Mouse (Mus musculus) lung, postnatal 4 days (tissue): ENCODE measurements around the gene Slc22a4.
"Not testable (repeated sequence)": the region's sequence is repeated elsewhere in the genome, so short reads cannot be mapped to it uniquely, and the experiment has no call there.

Experiments used
- DNase-seq, 2 experiments: peaks; one replicate each; pipeline ENCODE4 v3.0.0; 2021

Slc22a4 gene

GRCm38 (mm10) chr11:54004221-54004620, 23.7 kb downstream of the Slc22a4 start:
- peak; percentile 29 to 44 for DNase-seq

- DNase-seq = peak; percentile 54 to 73
Measured at GRCm38 (mm10) chr11:54002761-54003717, 24.9 kb downstream of the Slc22a4 start.

GRCm38 (mm10) chr11:54002147-54002760, 25.6 kb downstream of the Slc22a4 start:
- peak; percentile 49 to 72 for DNase-seq

- no peak for DNase-seq
Measured at GRCm38 (mm10) chr11:53997661-53998060, 30.2 kb downstream of the Slc22a4 start.

GRCm38 (mm10) chr11:53992264-53992663, 35.6 kb downstream of the Slc22a4 start:
- no peak for DNase-seq

GRCm38 (mm10) chr11:53989232-53989631, 38.7 kb downstream of the Slc22a4 start:
- DNase-seq = no peak

- no peak for DNase-seq
Measured at GRCm38 (mm10) chr11:53988081-53988480, 39.8 kb downstream of the Slc22a4 start.

GRCm38 (mm10) chr11:53981396-53981795, 46.5 kb downstream of the Slc22a4 start:
- DNase-seq = no peak

GRCm38 (mm10) chr11:53979788-53980621, 47.9 kb downstream of the Slc22a4 start, which contains the start of gene Slc22a21:
TSS of gene Slc22a21 (minus strand) at chr11:53980332.
- DNase-seq = peak; percentile 86 to 87

GRCm38 (mm10) chr11:53979456-53979787, 48.5 kb downstream of the Slc22a4 start:
- not testable (repeated sequence) for DNase-seq

- no peak for DNase-seq
Measured at GRCm38 (mm10) chr11:53977672-53978071, 50.2 kb downstream of the Slc22a4 start.

- DNase-seq = no peak
Measured at GRCm38 (mm10) chr11:53975559-53975958, 52.3 kb downstream of the Slc22a4 start.

- peak in 1 of 2 experiments; percentile 5 for DNase-seq
Measured at GRCm38 (mm10) chr11:53958984-53959383, 68.9 kb downstream of the Slc22a4 start.

- DNase-seq = peak in 1 of 2 experiments; percentile 22
Measured at GRCm38 (mm10) chr11:53958176-53958575, 69.7 kb downstream of the Slc22a4 start.

GRCm38 (mm10) chr11:53956636-53957035, 71.3 kb downstream of the Slc22a4 start:
- no peak for DNase-seq

GRCm38 (mm10) chr11:53954653-53955052, 73.2 kb downstream of the Slc22a4 start:
- DNase-seq = no peak

- not testable (repeated sequence) for DNase-seq
Measured at GRCm38 (mm10) chr11:53950133-53950532, 77.8 kb downstream of the Slc22a4 start.
